ENCODE assay signal across 9 mouse cellular contexts in genomic region chr3:83765871-83766725, GRCm38 (mm10). TPM values are rescaled to one million over a fixed set of nuclear protein-coding genes. Genes with fewer than 3 reads are reported as not detected.
DNase-seq lines count a peak whose midpoint lies in the region; ATAC-seq and TF ChIP-seq lines count a peak whose summit lies in the region.
"Had no signal": no experiment of that assay in that cellular context is flagged by ENCODE, and none has a peak within 500 bp of the region (broad histone marks: within the 10 kb centered on the region; RNA-seq: fewer than 3 reads in every experiment).

TSS of gene Sfrp2 (plus strand) at chr3:83766321.

- peak within 1 kb of the TSS; percentile 81 for H3K9ac ChIP-seq in forebrain, embryonic 11.5 days (ENCODE audit: low read length)
- H3K9ac ChIP-seq in hindbrain, embryonic 12.5 days = peak within 1 kb of the TSS; percentile 78

- H3K4me2 ChIP-seq in forebrain, embryonic 11.5 days (ENCODE audit: low read depth, low read length, severe bottlenecking) = peak within 1 kb of the TSS; percentile 93
- peak within 1 kb of the TSS; percentile 89 for H3K4me2 ChIP-seq in hindbrain, embryonic 12.5 days (replicated peaks)

- H3K36me3 ChIP-seq in forebrain, embryonic 11.5 days (ENCODE audit: control insufficient read depth, insufficient read depth, low read length) = no peaks in the 10 kb centered on the region; the same call in 1 of the 2 replicates
- peaks cover 7% of the 10 kb centered on the region; the same call in 1 of the 2 replicates for H3K36me3 ChIP-seq in hindbrain, embryonic 12.5 days

- H3K4me1 ChIP-seq in forebrain, embryonic 11.5 days (replicated peaks; ENCODE audit: control insufficient read depth, insufficient read depth, low read length) = peaks cover 21% of the 10 kb centered on the region; the same call in 1 of the 2 replicates
- peaks cover 43% of the 10 kb centered on the region for H3K4me1 ChIP-seq in hindbrain, embryonic 12.5 days
- H3K4me1 ChIP-seq in olfactory bulb, adult 2 months (ENCODE audit: control insufficient read depth, insufficient read depth, low read length) = peaks cover 21% of the 10 kb centered on the region

- TF ChIP-seq CTCF in olfactory bulb, adult 2 months (IDR thresholded peaks at IDR 0.05; ENCODE audit: insufficient read depth, low read depth, low read length) = no peak

- peak within 1 kb of the TSS; percentile 66 for H3K4me3 ChIP-seq in forebrain, embryonic 11.5 days (ENCODE audit: low read depth, low read length)
- peak within 1 kb of the TSS; percentile 60 for H3K4me3 ChIP-seq in hindbrain, embryonic 12.5 days
- H3K4me3 ChIP-seq in olfactory bulb, adult 2 months (ENCODE audit: insufficient read depth, low read depth, low read length) = peak within 1 kb of the TSS; percentile 52

- under 1% methylated on average over 75 of the region's 82 CpGs for whole genome bisulfite sequencing in forebrain, embryonic 11.5 days
- WGBS in hindbrain, embryonic 12.5 days = under 1% methylated on average over 82 of the region's 82 CpGs
- under 1% methylated on average over 82 of the region's 82 CpGs for WGBS in olfactory bulb, adult 2 months

- peak; percentile 55 for DNase-seq in gastrocnemius, postnatal 10 days
- DNase-seq in gastrocnemius, adult 18-20 months (ENCODE audit: low spot score) = no peak
- DNase-seq in NIH3T3 (ENCODE audit: low read depth) (peak; percentile 54), liver (peak; percentile 60), MN1 (ENCODE audit: low spot score) (no peak)
- DNase-seq in forebrain, embryonic 11.5 days (ENCODE audit: low spot score) = peak; percentile 94

- no peaks in the 10 kb centered on the region for H3K9me3 ChIP-seq in forebrain, embryonic 11.5 days (ENCODE audit: control insufficient read depth, low read length)
- H3K9me3 ChIP-seq in hindbrain, embryonic 12.5 days (replicated peaks) = no peaks in the 10 kb centered on the region

- TF ChIP-seq POLR2A in olfactory bulb, adult 2 months (IDR thresholded peaks at IDR 0.05; ENCODE audit: insufficient read depth, low read depth, low read length) = no peak

- peak; percentile 88 for ATAC-seq in forebrain, embryonic 11.5 days (replicated peaks; ENCODE audit: low FRiP score)
- peak; percentile 87 for ATAC-seq in hindbrain, embryonic 12.5 days (ENCODE audit: low FRiP score)

- peaks cover 3% of the 10 kb centered on the region for H3K27me3 ChIP-seq in forebrain, embryonic 11.5 days (ENCODE audit: control insufficient read depth, insufficient read depth, low read length)
- H3K27me3 ChIP-seq in hindbrain, embryonic 12.5 days = peaks cover 8% of the 10 kb centered on the region

- peak within 1 kb of the TSS; percentile 59; the same call in 1 of the 2 replicates for H3K27ac ChIP-seq in forebrain, embryonic 11.5 days (ENCODE audit: low read depth, low read length)
- H3K27ac ChIP-seq in hindbrain, embryonic 12.5 days = peak within 1 kb of the TSS; percentile 52
- H3K27ac ChIP-seq in olfactory bulb, adult 2 months (ENCODE audit: insufficient read depth, low read depth, low read length) = no peak within 1 kb of the TSS

RNA-seq across cellular contexts. Expression of gene Sfrp2, which starts in this region (rescaled TPM):
- total RNA-seq in gastrocnemius, postnatal 10 days (2021) = 10 to 100 TPM; 19.2 to 19.4 TPM
- 1 to 10 TPM; 1.4 to 3.0 TPM for total RNA-seq in gastrocnemius, adult 18-20 months (2021)
- polyA plus RNA-seq in forebrain, embryonic 11.5 days (2014; fragmentation: Nextera tagmentation; extraction: Ambion mirVana) = 102 and 107 TPM in 2 replicates
- polyA plus RNA-seq in hindbrain, embryonic 12.5 days (2016; fragmentation: Nextera tagmentation; extraction: Ambion mirVana) = 159 and 176 TPM in 2 replicates
- not detected in 2 replicates for polyA plus RNA-seq in olfactory bulb, adult 2 months (2012; ENCODE audit: insufficient read depth, insufficient read length, low replicate concordance, missing spikeins)
- total RNA-seq: MEL had no signal

Comparison
In these comparisons a context has a peak if more than half of its experiments do, and no peak if none do; other contexts are left out.
1. RNA of gene Sfrp2 (total RNA-seq): 19.2 to 19.4 TPM in gastrocnemius, postnatal 10 days; 1.4 to 3.0 TPM in gastrocnemius, adult 18-20 months; every median in the first group is over 4 times any median in the second.
2. RNA of gene Sfrp2 (polyA plus RNA-seq): 159 to 176 TPM in hindbrain, embryonic 12.5 days and 102 to 107 TPM in forebrain, embryonic 11.5 days; not detected in olfactory bulb, adult 2 months; every median in the first group is over 100 times any median in the second.
3. DNase-seq: peak in gastrocnemius, postnatal 10 days (single experiment), NIH3T3 (single experiment), forebrain, embryonic 11.5 days (single experiment) and liver (single experiment); none in gastrocnemius, adult 18-20 months (single experiment) and MN1 (single experiment).
4. Peak in every context shown above with its lines, with median percentiles within 50 percentile points of each other: H3K4me3 ChIP-seq.